Mouse (Mus musculus): Measurements from ENCODE around the gene B3galt5. TPM values are rescaled to one million over a fixed set of nuclear protein-coding genes. Genes with fewer than 3 reads are reported as not detected.

Gene B3galt5
- polyA plus RNA-seq, 1 experiment from 2014 or later = 1.4 TPM

DNA sequence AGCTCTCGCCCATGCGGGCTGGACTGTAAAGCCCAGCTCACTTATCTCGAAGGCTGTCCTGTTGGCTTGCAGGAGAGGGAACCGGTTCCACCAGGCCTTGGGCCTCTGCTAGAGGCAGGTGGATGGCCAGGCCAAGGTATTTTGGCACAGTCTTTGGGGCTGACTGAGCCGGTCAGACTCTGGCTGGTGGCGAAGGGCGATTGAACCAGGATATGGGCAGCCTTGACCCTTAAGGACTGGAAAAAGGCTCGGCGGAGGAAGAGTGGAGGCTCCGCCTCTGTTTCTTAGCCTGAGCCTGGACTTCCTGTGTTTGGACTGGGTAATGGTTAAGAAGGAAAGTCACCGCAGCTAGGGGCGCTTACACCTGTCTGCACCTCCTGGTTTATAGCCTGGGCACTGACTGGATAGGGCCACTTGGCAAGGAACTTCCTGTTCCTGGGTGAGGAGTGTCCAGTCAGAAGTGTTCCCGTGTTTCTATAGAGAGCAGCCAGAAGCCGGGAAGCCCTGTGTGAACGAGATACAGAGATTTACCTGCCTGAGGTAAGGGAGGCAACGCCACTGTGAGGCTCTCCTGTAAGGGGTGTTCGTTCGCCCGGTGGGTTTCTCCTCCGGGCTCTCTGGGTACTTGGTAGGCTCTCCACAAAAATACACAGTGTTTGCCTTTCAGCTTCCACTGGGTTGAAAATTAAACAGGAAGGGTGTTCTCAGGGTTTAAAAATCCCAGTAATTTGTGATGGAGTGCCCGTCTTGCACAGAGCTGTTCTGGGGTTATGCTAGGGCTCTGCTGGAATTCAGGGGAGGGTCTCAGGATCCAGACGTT is 125.9 kb downstream of the B3galt5 start:
- Histone ChIP-seq H3K9ac (ENCODE audit: low read length) (0 out of 2 replicates have a peak overlapping the region, but pooled peaks have one; percentile 0), H3K36me3 (ENCODE audit: control insufficient read depth, insufficient read depth, low read length) (no peaks in the 10 kb centered on the region), H3K4me3 (ENCODE audit: low read depth, low read length) (peak overlapping the region; percentile 18)

DNA sequence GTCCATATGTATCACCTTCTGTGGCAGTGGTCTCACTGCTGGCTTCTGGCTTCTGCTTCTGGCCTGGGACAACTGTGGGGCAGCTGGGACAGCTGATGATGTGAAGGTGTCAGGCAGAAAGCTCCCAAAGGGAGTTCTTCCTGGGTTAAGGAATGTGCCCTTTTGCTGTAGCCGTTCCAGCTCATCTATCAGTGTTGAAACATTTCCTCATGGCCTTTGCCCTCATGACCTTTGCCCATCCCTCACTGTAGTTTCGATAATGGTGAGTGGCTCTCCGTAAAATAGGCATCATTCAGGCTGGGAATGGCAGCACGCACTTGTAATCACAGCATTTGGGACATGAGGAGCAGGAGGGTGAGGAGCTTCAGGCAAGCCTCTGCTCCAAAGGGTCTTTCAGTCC is 127.3 kb downstream of the B3galt5 start:
- no peaks in the 10 kb centered on the region for H3K36me3 ChIP-seq (ENCODE audit: control insufficient read depth, insufficient read depth, low read length)
- no peaks in the 10 kb centered on the region for H3K9me3 ChIP-seq (ENCODE audit: control insufficient read depth, low read length)
- peaks cover 13% of the 10 kb centered on the region for H3K4me1 ChIP-seq (replicated peaks; ENCODE audit: control insufficient read depth, insufficient read depth, low read length)
- DNase-seq (ENCODE audit: low spot score) = no peak
- no peaks in the 10 kb centered on the region for H3K27me3 ChIP-seq (replicated peaks; ENCODE audit: control insufficient read depth, insufficient read depth, low read length)
- no peak overlapping the region for H3K9ac ChIP-seq (ENCODE audit: low read length)
- no peak for ATAC-seq (replicated peaks; ENCODE audit: low FRiP score, low TSS enrichment, low read depth)
- no peak overlapping the region for H3K4me3 ChIP-seq (ENCODE audit: low read depth, low read length)
- H3K27ac ChIP-seq (ENCODE audit: low read depth) = no peak overlapping the region
- peak overlapping the region; percentile 40 for H3K4me2 ChIP-seq (ENCODE audit: low read length)
- 22% methylated on average over 4 of the region's 4 CpGs for WGBS

More for the DNA sequence above, 125.9 kb downstream of the B3galt5 start:
- Histone ChIP-seq H3K27ac (ENCODE audit: low read depth) (peak overlapping the region; percentile 73), H3K4me1 (replicated peaks; ENCODE audit: control insufficient read depth, insufficient read depth, low read length) (peaks cover 13% of the 10 kb centered on the region), H3K27me3 (replicated peaks; ENCODE audit: control insufficient read depth, insufficient read depth, low read length) (no peaks in the 10 kb centered on the region), H3K9me3 (ENCODE audit: control insufficient read depth, low read length) (no peaks in the 10 kb centered on the region), H3K4me2 (ENCODE audit: low read length) (peak overlapping the region; percentile 40)
- peak; percentile 88 for ATAC-seq (replicated peaks; ENCODE audit: low FRiP score, low TSS enrichment, low read depth)
- DNase-seq (ENCODE audit: low spot score) = peak; percentile 74
- WGBS = 44% methylated on average over 22 of the region's 22 CpGs

- Histone ChIP-seq H3K27ac (ENCODE audit: low read depth) (no peak overlapping the region), H3K9me3 (ENCODE audit: control insufficient read depth, low read length) (no peaks in the 10 kb centered on the region), H3K27me3 (replicated peaks; ENCODE audit: control insufficient read depth, insufficient read depth, low read length) (no peaks in the 10 kb centered on the region), H3K4me1 (replicated peaks; ENCODE audit: control insufficient read depth, insufficient read depth, low read length) (peaks cover 13% of the 10 kb centered on the region), H3K4me2 (ENCODE audit: low read length) (no peak overlapping the region), H3K9ac (ENCODE audit: low read length) (no peak overlapping the region), H3K4me3 (ENCODE audit: low read depth, low read length) (no peak overlapping the region), H3K36me3 (ENCODE audit: control insufficient read depth, insufficient read depth, low read length) (no peaks in the 10 kb centered on the region)
- ATAC-seq (replicated peaks; ENCODE audit: low FRiP score, low TSS enrichment, low read depth) = no peak
- WGBS = 49% methylated on average over 5 of the region's 5 CpGs
- no peak for DNase-seq (ENCODE audit: low spot score)
Observed at GRCm38 (mm10) chr16:96363277-96363676, 127.7 kb downstream of the B3galt5 start.

DNA sequence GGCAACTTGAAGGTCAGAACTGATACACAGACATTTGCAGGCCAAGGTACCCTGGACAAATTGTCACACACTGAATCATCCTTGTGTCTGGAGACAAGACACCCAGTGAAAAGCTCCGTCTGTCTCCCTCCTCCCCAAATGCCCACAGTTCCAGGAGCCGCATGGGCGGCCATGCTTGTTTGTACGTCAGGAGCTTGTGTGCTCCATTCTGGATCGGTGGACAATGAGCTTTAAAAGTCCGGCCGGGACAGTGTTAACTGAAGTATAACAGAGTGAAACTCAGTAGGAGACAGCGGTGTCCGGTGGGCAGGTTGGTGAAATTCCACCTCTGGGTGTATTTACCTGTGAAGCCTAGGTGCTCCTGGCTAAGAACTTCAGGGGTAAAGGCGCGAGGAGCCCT is 129.3 kb downstream of the B3galt5 start:
- ATAC-seq (replicated peaks; ENCODE audit: low FRiP score, low TSS enrichment, low read depth) (no peak), DNase-seq (ENCODE audit: low spot score) (no peak)
- no peaks in the 10 kb centered on the region for H3K9me3 ChIP-seq (ENCODE audit: control insufficient read depth, low read length)
- H3K9ac ChIP-seq (ENCODE audit: low read length) = no peak overlapping the region
- H3K4me1 ChIP-seq (replicated peaks; ENCODE audit: control insufficient read depth, insufficient read depth, low read length) = peaks cover 13% of the 10 kb centered on the region
- H3K4me2 ChIP-seq (ENCODE audit: low read length) = no peak overlapping the region
- no peak overlapping the region for H3K27ac ChIP-seq (ENCODE audit: low read depth)
- 93% methylated on average over 11 of the region's 11 CpGs for WGBS
- no peak overlapping the region for H3K4me3 ChIP-seq (ENCODE audit: low read depth, low read length)
- no peaks in the 10 kb centered on the region for H3K36me3 ChIP-seq (ENCODE audit: control insufficient read depth, insufficient read depth, low read length)
- no peaks in the 10 kb centered on the region for H3K27me3 ChIP-seq (replicated peaks; ENCODE audit: control insufficient read depth, insufficient read depth, low read length)

Other genes with a start within 250 kb of the B3galt5 start
- 86.1 and 94.8 TPM in 2 replicates for gene Psmg1, start 244.8 kb upstream of the B3galt5 start, polyA plus RNA-seq (2014; fragmentation: Nextera tagmentation; extraction: Ambion mirVana)
- 99.6 and 105 TPM in 2 replicates for gene Brwd1, start 153.3 kb upstream of the B3galt5 start, polyA plus RNA-seq (2014; fragmentation: Nextera tagmentation; extraction: Ambion mirVana)
- gene Hmgn1, start 108.1 kb upstream of the B3galt5 start, polyA plus RNA-seq (2014; fragmentation: Nextera tagmentation; extraction: Ambion mirVana) = 632 and 676 TPM in 2 replicates
- 80.0 and 89.2 TPM in 2 replicates for gene Wrb, start 90.4 kb upstream of the B3galt5 start, polyA plus RNA-seq (2014; fragmentation: Nextera tagmentation; extraction: Ambion mirVana)
- 1.1 and 1.2 TPM in 2 replicates for gene Lca5l, start 43.5 kb upstream of the B3galt5 start, polyA plus RNA-seq (2014; fragmentation: Nextera tagmentation; extraction: Ambion mirVana)
- gene Sh3bgr, start 35.4 kb upstream of the B3galt5 start, polyA plus RNA-seq (2014; fragmentation: Nextera tagmentation; extraction: Ambion mirVana) = 29.7 and 30.9 TPM in 2 replicates
- 0.30 and 0.35 TPM in 2 replicates for gene Itgb2l, start 207.8 kb downstream of the B3galt5 start, polyA plus RNA-seq (2014; fragmentation: Nextera tagmentation; extraction: Ambion mirVana)
- 65.9 and 69.6 TPM in 2 replicates for gene Pcp4, start 231.8 kb downstream of the B3galt5 start, polyA plus RNA-seq (2014; fragmentation: Nextera tagmentation; extraction: Ambion mirVana)